Mouse (Mus musculus): Measurements from ENCODE around the gene Rps25.

The Rps25 gene

GRCm38 (mm10) chr9:44454132-44454890, 47.4 kb downstream of the Rps25 start:
- DNase-seq (ENCODE audit: low read depth, low spot score), result peak; percentile 52

- no peak for DNase-seq (ENCODE audit: low read depth, low spot score)
Measured at GRCm38 (mm10) chr9:44454891-44455220, 47.9 kb downstream of the Rps25 start, which contains the start of gene Upk2. Upk2 (minus strand) TSS chr9:44454976.

- peak; percentile 79 for DNase-seq (ENCODE audit: low read depth, low spot score)
Measured at GRCm38 (mm10) chr9:44457035-44457742, 50.2 kb downstream of the Rps25 start.

Measured in retina, adult 2 months (tissue).